Mouse (Mus musculus) ES-E14 (cell line): ENCODE measurements around the gene BC005624. TPM values are rescaled to one million over a fixed set of nuclear protein-coding genes. Genes with fewer than 3 reads are reported as not detected.

Experiments used
- DNase-seq: peaks from one replicate; pipeline ENCODE4 v3.0.0-alpha.2; 2013; ENCODE audit warnings: low read depth, low spot score
- H3K27ac ChIP-seq: 2 replicates; pipeline ENCODE4 v1.5.1; 2012; ENCODE audit warnings: low read depth, mild to moderate bottlenecking, low read length, moderate library complexity, mixed read lengths; ENCODE audit not compliant: poor library complexity, insufficient read depth, severe bottlenecking
- H3K36me3 ChIP-seq: 2 replicates; pipeline ENCODE4 v1.6.1; 2012; ENCODE audit warnings: mild to moderate bottlenecking, low read length, moderate library complexity, mixed read lengths; ENCODE audit not compliant: control insufficient read depth, poor library complexity, insufficient read depth, severe bottlenecking
- H3K4me1 ChIP-seq, 2 experiments: fragments of 150-350 bp in 1 of 2; sonication (generic) in 1 of 2; 2 replicates each; pipeline ENCODE4 v1.6.1; 2012; ENCODE audit warnings: low read length in 2 of 2, mild to moderate bottlenecking in 1 of 2, mixed read lengths in 1 of 2; ENCODE audit not compliant: control insufficient read depth in 2 of 2, insufficient read depth in 2 of 2, poor library complexity in 1 of 2
- H3K4me3 ChIP-seq, 2 experiments: fragments of 150-350 bp in 1 of 2; sonication (generic) in 1 of 2; 2 replicates each; pipeline ENCODE4 v1.5.1; 2012; ENCODE audit warnings: low read length in 2 of 2, low read depth in 1 of 2, mild to moderate bottlenecking in 1 of 2, mixed read lengths in 1 of 2; ENCODE audit not compliant: insufficient read depth in 1 of 2, poor library complexity in 1 of 2, severe bottlenecking in 1 of 2
- H3K9ac ChIP-seq: 2 replicates; pipeline ENCODE4 v1.6.1; 2012; ENCODE audit warnings: low read depth, mild to moderate bottlenecking, low read length, mixed read lengths; ENCODE audit not compliant: poor library complexity, insufficient read depth, severe bottlenecking
- H3K9me3 ChIP-seq: fragments of 150-350 bp; sonication (generic); 2 replicates; pipeline ENCODE4 v1.6.1; 2012; ENCODE audit warnings: low read depth, mild to moderate bottlenecking, low read length; ENCODE audit not compliant: control insufficient read depth, insufficient read depth
- CHD2 ChIP-seq: IDR thresholded peaks from 2 replicates; pipeline ENCODE4 v1.6.1; 2014; ENCODE audit warnings: mild to moderate bottlenecking, low read depth, low read length, inconsistent platforms
- HCFC1 ChIP-seq: IDR thresholded peaks from 2 replicates; pipeline ENCODE4 v1.6.1; 2012; ENCODE audit warnings: low read length, inconsistent platforms, borderline replicate concordance; ENCODE audit not compliant: insufficient read depth
- MAFK ChIP-seq: IDR thresholded peaks from 2 replicates; pipeline ENCODE4 v1.6.1; 2014; ENCODE audit warnings: mild to moderate bottlenecking, low read depth, low read length, inconsistent platforms; ENCODE audit not compliant: insufficient read depth
- ZC3H11A ChIP-seq: IDR thresholded peaks from 2 replicates; pipeline ENCODE4 v1.6.1; 2012; ENCODE audit warnings: low read depth, mild to moderate bottlenecking, inconsistent platforms, low read length, borderline replicate concordance
- ZNF384 ChIP-seq: IDR thresholded peaks from 2 replicates; pipeline ENCODE4 v1.6.1; 2012; ENCODE audit warnings: low read depth, low read length, inconsistent platforms
- in situ Hi-C, 2 experiments: fragments of 600-800 bp; cut with MboI; formaldehyde crosslinking; loops; one replicate each; pipeline ENCODE4 v1.15.1; 2025; ENCODE audit warnings: low sequenced_read_pairs in 2 of 2, inconsistent platforms in 1 of 2; ENCODE audit not compliant: unreplicated experiment in 2 of 2
- total RNA-seq: library from RNA; depleted of rRNA; stranded (reverse); fragments of 300-350 nt; gene quantifications from 2 replicates; pipeline ENCODE4 v1.2.3, GENCODE M21; 2012

The BC005624 gene
- total RNA-seq, 1 experiment: 36.6 TPM

GRCm38 (mm10) chr2:30998443-30999260 lies 16.7 kb upstream of the BC005624 start:
- no peaks in the 10 kb centered on the region for H3K9me3 ChIP-seq
- in situ Hi-C loops: no loop called here

DNA sequence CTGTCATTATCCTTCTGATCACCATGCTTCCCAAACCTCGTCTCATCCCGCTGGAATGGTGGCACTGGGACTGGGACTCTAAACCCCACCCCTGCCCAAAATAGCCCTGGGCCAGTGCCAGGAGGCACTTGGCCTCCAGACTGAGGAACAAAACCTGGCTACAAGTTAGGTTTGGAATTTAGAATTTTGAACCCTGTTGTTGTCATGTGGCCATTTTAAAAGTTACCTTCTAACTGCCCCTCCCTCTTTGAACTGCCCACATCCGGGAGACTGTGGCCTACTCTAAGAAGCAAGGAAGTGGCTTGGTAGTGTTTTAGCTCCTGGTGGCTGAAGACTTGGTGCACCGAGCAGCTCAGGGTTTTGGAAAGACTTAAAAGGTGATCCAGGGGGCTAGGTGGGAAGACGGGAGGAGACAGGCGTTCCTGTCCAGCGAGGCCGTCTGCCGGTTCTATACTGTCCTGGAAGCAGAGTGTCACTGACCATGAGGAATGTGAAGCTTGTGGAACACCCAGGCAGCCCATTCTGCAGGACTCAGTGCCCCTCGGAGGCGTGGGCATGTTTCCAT lies 13.5 kb upstream of the BC005624 start:
- DNase-seq: no peak
- in situ Hi-C loops: no loop called here
- peaks cover 0 to 9% of the 10 kb centered on the region in 2 experiments; a peak in 2 of 4 replicates for H3K4me1 ChIP-seq
- H3K4me3 ChIP-seq: no peak overlapping the region
- no peaks in the 10 kb centered on the region for H3K9me3 ChIP-seq
- no peak overlapping the region for H3K9ac ChIP-seq
- H3K27ac ChIP-seq: no peak overlapping the region; the same call in 1 of the 2 replicates
- H3K36me3 ChIP-seq: no peaks in the 10 kb centered on the region; the same call in 1 of the 2 replicates
- TF ChIP-seq CHD2 (no peak), ZNF384 (no peak), HCFC1 (no peak), MAFK (no peak), ZC3H11A (no peak)

More at GRCm38 (mm10) chr2:30998443-30999260, 16.7 kb upstream of the BC005624 start:
- TF ChIP-seq ZC3H11A: no peak
- TF ChIP-seq CHD2: no peak
- no peak for TF ChIP-seq MAFK
- no peak for TF ChIP-seq ZNF384
- no peak for TF ChIP-seq HCFC1
- no peak overlapping the region for H3K27ac ChIP-seq
- no peak overlapping the region for H3K4me3 ChIP-seq
- no peaks in the 10 kb centered on the region; the same call in 1 of the 2 replicates for H3K36me3 ChIP-seq
- no peak for DNase-seq
- no peak overlapping the region for H3K9ac ChIP-seq
- peaks cover 0 to 9% of the 10 kb centered on the region in 2 experiments; a peak in 2 of 4 replicates for H3K4me1 ChIP-seq

GRCm38 (mm10) chr2:30994853-30995252 lies 12.9 kb upstream of the BC005624 start:
- peaks cover 0 to 9% of the 10 kb centered on the region in 2 experiments; a peak in 2 of 4 replicates for H3K4me1 ChIP-seq
- H3K36me3 ChIP-seq: no peaks in the 10 kb centered on the region
- H3K27ac ChIP-seq: no peak overlapping the region
- no peak for TF ChIP-seq MAFK
- TF ChIP-seq ZC3H11A: no peak
- TF ChIP-seq HCFC1: no peak
- no peak for TF ChIP-seq ZNF384
- no peak for TF ChIP-seq CHD2
- DNase-seq: no peak
- in situ Hi-C loops: no loop called here
- H3K9me3 ChIP-seq: no peaks in the 10 kb centered on the region
- H3K9ac ChIP-seq: no peak overlapping the region
- no peak overlapping the region for H3K4me3 ChIP-seq

- no peaks in the 10 kb centered on the region for H3K36me3 ChIP-seq
- no peak overlapping the region for H3K27ac ChIP-seq
- in situ Hi-C loops: no loop called here
- TF ChIP-seq ZNF384 (no peak), ZC3H11A (no peak), HCFC1 (no peak), CHD2 (no peak), MAFK (no peak)
- peaks cover 3 to 8% of the 10 kb centered on the region in 2 experiments; a peak in 2 of 4 replicates for H3K4me1 ChIP-seq
- DNase-seq: no peak
- H3K9me3 ChIP-seq: no peaks in the 10 kb centered on the region
- H3K9ac ChIP-seq: no peak overlapping the region
- H3K4me3 ChIP-seq: no peak overlapping the region
Measured at GRCm38 (mm10) chr2:30990221-30990620, 8.2 kb upstream of the BC005624 start.
